Mouse (Mus musculus): ENCODE measurements at regions not wholly inside any gene's neighbourhood (a gene's known extent, or its start where the extent isn't known, plus 50 kb on each side); places are given as distances from the start of the nearest gene placed in this dataset.
"Not testable (repeated sequence)": the region's sequence is repeated elsewhere in the genome, so short reads cannot be mapped to it uniquely, and the experiment has no call there.

- not testable (repeated sequence) for DNase-seq (ENCODE audit: low spot score in 2 of 2); H3K27ac ChIP-seq; H3K4me3 ChIP-seq
Measured at GRCm38 (mm10) chr6:114538185-114538584, 104.7 kb upstream of the Atg7 start.

- H3K4me3 ChIP-seq, H3K27ac ChIP-seq: not testable (repeated sequence)
- DNase-seq (ENCODE audit: low spot score in 2 of 2) = peak; percentile 1 to 20
Measured at GRCm38 (mm10) chr6:114550096-114550669, 92.7 kb upstream of the Atg7 start.

GRCm38 (mm10) chr6:114553072-114553471 is 89.8 kb upstream of the Atg7 start:
- H3K27ac ChIP-seq, H3K4me3 ChIP-seq: not testable (repeated sequence)
- peak in 1 of 2 experiments; percentile 0 for DNase-seq (ENCODE audit: low spot score in 2 of 2)

- peak in 1 of 2 experiments; percentile 17 for DNase-seq (ENCODE audit: low spot score in 2 of 2)
- not testable (repeated sequence) for H3K4me3 ChIP-seq, H3K27ac ChIP-seq
Measured at GRCm38 (mm10) chr6:114555186-114555585, 87.7 kb upstream of the Atg7 start.

GRCm38 (mm10) chr6:114577319-114577718 is 65.6 kb upstream of the Atg7 start:
- not testable (repeated sequence) for H3K4me3 ChIP-seq, H3K27ac ChIP-seq
- DNase-seq (ENCODE audit: low spot score in 2 of 2) = peak; percentile 35 to 41
